Mouse (Mus musculus) frontal cortex, postnatal 14 days (tissue): ENCODE measurements around the gene Vmn1r58.
"Not testable (repeated sequence)": the region's sequence is repeated elsewhere in the genome, so short reads cannot be mapped to it uniquely, and the experiment has no call there.

ENCODE experiments used
- DNase-seq, 2 experiments: peaks; one replicate each; pipeline ENCODE4 v3.0.0; 2022; ENCODE audit warnings: low spot score in 2 of 2

The Vmn1r58 gene

DNA sequence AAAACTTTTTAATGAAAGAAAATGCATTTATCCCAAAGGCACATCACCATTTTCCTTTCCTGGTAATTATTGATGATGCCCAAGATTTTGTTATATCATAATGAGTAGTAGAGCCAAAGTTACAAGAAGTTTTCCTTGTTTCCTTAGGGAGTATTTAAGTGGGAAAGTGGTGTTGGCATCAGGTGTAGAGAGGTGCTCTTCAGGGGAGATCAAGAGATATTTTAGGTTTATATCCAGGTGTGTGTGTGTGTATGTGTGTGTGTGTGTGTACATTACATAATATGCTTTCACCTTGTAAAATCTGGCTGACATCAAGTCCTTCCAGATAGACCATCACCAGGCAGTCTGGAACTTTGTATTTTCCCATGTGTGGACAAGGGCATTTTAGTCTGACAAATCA, at the start of gene Vmn1r58:
Gene Vmn1r58, minus strand, starts transcription at position 101 of the 400 bp plus-strand sequence.
- not testable (repeated sequence) for DNase-seq

DNA sequence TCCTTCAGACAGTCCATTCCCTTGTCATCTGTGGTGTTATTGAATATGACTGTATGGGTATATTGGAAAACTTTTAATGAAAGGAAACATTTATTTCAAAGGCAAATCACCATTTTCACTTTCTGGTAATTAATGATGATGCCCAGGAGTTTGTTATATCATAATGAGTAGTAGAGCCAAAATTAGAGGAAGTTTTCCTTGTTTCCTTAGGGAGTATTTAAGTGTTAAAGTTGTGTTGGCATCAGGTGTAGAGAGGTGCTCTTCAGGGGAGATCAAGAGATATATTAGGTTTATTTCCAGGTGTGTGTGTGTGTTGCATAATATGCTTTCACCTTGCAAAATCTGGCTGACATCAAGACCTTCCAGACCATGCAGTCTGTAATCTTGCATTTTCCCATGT, 43.5 kb upstream of the Vmn1r58 start, which contains the start of gene Vmn1r59:
Gene Vmn1r59, minus strand, starts transcription at position 101 of the 400 bp plus-strand sequence.
- DNase-seq = no peak

DNA sequence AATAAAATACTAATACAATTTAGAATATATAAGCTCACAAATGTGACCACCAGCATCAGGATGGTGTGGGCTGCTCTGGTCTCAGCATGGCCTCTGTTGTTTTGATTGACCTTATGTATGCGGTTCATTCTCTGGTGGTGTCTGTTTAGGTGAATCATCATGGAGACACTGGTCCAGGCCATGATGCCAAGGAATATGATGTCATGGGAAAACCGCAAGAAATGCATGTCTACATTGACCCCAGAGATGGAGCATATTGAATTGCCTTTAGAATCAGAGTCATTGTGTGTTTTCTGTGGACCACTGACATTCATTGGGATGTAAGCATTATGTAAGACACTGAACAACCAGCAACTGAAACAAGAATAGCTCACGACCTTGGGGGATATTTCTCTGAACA, 40.8 kb upstream of the Vmn1r58 start:
- not testable (repeated sequence) for DNase-seq

DNA sequence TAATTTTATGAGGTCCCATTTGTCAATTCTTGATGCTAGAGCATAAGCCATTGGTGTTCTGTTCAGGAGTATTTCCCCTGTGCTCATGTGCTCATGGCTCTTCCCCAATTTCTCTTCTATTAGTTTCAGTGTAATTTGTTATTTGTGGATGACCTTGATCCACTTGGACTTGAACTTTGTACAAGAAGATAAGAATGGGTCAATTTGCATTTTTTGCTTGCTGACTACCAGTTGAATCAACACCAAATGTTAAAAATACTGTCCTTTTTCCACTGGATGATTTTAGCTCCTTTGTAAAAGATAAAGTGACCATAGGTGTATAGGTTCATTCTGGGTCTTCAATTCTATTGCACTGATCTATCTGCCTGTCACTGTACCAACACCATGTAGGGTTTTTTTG, 35.4 kb upstream of the Vmn1r58 start:
- no peak for DNase-seq

DNA sequence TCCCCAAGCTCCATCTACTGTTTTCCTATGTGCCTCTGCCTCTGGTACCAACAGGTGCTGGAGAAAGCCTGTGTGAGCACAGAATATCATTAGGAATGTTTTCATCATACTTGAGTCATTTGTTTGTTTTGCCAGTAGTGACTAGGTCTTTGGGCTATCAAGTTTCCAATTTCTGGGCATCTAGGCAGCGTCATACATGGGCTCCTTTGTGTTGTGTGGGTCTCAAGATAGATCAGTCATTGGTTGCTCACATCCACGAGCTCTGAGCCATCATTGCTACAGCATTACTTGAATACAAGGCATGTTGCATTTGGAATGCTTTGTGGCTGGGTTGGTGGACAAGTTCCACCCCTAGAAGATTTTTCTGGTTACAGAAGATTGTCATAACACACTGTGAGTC, 7.0 kb downstream of the Vmn1r58 start:
- DNase-seq = no peak

DNA sequence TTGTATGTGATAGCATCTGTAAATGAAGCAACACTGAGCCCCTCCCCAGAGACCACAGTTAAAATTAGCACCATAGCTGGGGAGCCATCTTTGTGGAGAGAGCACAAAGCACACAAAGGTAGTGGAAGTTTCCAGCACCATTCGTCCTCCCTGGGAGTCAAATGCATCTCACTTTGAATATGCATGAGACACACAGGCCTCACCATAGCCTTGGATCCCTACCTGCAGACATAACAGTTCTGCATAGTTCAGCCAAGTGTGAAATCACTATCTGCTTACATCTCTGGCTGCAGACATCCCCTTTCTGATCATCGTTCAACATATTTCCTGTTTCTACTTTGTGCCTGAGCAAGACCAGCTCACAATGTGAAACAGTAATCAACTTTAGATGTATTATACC, 46.5 kb downstream of the Vmn1r58 start:
- no peak for DNase-seq

DNA sequence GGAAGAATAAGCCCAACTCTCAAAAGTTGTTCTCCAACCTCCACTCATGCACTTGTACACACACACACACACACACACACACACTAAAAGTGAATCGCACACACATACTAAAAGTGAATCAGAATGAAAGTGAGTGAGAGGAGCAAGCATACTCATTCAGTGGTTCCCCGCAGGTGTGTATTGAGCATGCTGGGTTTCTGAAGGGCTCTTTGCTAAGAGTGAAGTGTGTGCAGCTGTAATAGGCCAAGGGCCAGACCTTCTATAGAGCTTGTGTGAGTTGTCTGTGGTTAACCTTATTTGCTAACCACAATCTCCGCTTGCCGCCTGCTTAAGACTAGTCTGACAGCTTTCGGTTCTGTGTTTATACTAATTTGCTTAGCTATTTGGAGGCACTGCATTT, 49.6 kb downstream of the Vmn1r58 start:
- no peak for DNase-seq
